Mouse (Mus musculus) G1E (cell line): Measurements from ENCODE around the gene Cdc42ep1.

Experiments used
- CTCF ChIP-seq: IDR thresholded peaks from 2 replicates; pipeline ENCODE4 v1.5.1; 2012; ENCODE audit warnings: low read depth, low read length, inconsistent platforms, mixed read lengths
- GATA1 ChIP-seq: IDR thresholded peaks from 2 replicates; pipeline ENCODE4 v1.6.1; 2012; ENCODE audit warnings: borderline replicate concordance, low read length, inconsistent platforms, mixed read lengths
- GATA2 ChIP-seq: IDR thresholded peaks from 2 replicates; pipeline ENCODE4 v1.6.1; 2012; ENCODE audit warnings: low read depth, low read length, inconsistent platforms, borderline replicate concordance
- POLR2AphosphoS5 ChIP-seq: IDR thresholded peaks from 2 replicates; pipeline ENCODE4 v1.6.1; 2012; ENCODE audit warnings: low read depth, low read length, inconsistent platforms; ENCODE audit not compliant: insufficient replicate concordance
- TAL1 ChIP-seq: conservative IDR thresholded peaks from 2 replicates; pipeline ENCODE4 v1.6.1; 2012; ENCODE audit warnings: low read depth, low read length, inconsistent platforms, mixed read lengths

DNA sequence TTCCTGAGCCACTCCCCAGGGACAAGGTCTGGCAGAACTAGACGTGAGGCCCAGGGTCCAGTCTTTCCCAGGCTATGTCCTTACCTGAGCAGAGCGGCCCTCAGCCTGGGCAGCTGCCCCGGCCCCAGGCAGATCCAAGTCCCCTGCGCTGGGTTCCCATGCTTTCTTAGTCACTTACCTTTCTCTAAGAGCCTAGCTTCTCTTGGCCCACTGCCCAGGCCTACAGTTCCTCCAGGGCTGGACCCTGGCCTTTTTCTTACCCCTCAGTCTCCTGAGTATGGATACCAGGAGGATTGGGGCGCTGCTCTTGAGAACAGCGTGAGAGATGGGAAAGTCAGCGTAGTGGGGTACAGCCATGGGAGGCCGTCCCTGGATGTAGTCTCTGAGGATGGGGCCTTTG lies 38.0 kb downstream of the Cdc42ep1 start:
- TF ChIP-seq CTCF (no peak), GATA1 (no peak), GATA2 (no peak), POLR2AphosphoS5 (no peak), TAL1 (no peak)
